In genomic region chr8:83715771-83716170, GRCm38 (mm10) we compare ENCODE assay signal across 8 mouse cellular contexts. TPM values are rescaled to one million over a fixed set of nuclear protein-coding genes. Genes with fewer than 3 reads are reported as not detected.
DNase-seq lines count a peak whose midpoint lies in the region; ATAC-seq and TF ChIP-seq lines count a peak whose summit lies in the region.

No protein-coding gene starts in this region.

- H3K4me1 ChIP-seq in kidney, embryonic 16.5 days (ENCODE audit: insufficient read depth, low read length), result peaks cover 11% of the 10 kb centered on the region
- peaks cover 1% of the 10 kb centered on the region; the same call in 1 of the 2 replicates for H3K4me1 ChIP-seq in bone marrow, adult 2 months (ENCODE audit: control insufficient read depth, insufficient read depth, low read length)
- peaks cover 11% of the 10 kb centered on the region for H3K4me1 ChIP-seq in hindbrain, embryonic 14.5 days (replicated peaks; ENCODE audit: control insufficient read depth, insufficient read depth, low read length)
- H3K4me1 ChIP-seq in midbrain, postnatal 0 days (ENCODE audit: insufficient read depth, low read length), result no peaks in the 10 kb centered on the region

- H3K27me3 ChIP-seq in kidney, embryonic 16.5 days (ENCODE audit: insufficient read depth, low read length), result no peaks in the 10 kb centered on the region
- H3K27me3 ChIP-seq in hindbrain, embryonic 14.5 days (ENCODE audit: control insufficient read depth, insufficient read depth, low read length), result no peaks in the 10 kb centered on the region
- no peaks in the 10 kb centered on the region for H3K27me3 ChIP-seq in midbrain, postnatal 0 days (ENCODE audit: insufficient read depth, low read length)

- peak overlapping the region; percentile 92 for H3K4me2 ChIP-seq in kidney, embryonic 16.5 days (replicated peaks; ENCODE audit: low read depth, low read length)
- peak overlapping the region; percentile 73 for H3K4me2 ChIP-seq in hindbrain, embryonic 14.5 days (replicated peaks)
- H3K4me2 ChIP-seq in midbrain, postnatal 0 days (ENCODE audit: low read depth, low read length, poor library complexity, severe bottlenecking), result peak overlapping the region; percentile 92

- peak overlapping the region; percentile 76 for H3K4me3 ChIP-seq in kidney, embryonic 16.5 days (ENCODE audit: low read length)
- H3K4me3 ChIP-seq in bone marrow, adult 2 months (replicated peaks; ENCODE audit: control insufficient read depth, low read depth, low read length), result peak overlapping the region; percentile 98
- H3K4me3 ChIP-seq in hindbrain, embryonic 14.5 days (replicated peaks; ENCODE audit: low read length), result peak overlapping the region; percentile 72
- H3K4me3 ChIP-seq in midbrain, postnatal 0 days (ENCODE audit: low read depth, low read length), result peak overlapping the region; percentile 70

- peaks cover 12% of the 10 kb centered on the region for H3K36me3 ChIP-seq in kidney, embryonic 16.5 days (ENCODE audit: insufficient read depth, low read length)
- peaks cover 17% of the 10 kb centered on the region for H3K36me3 ChIP-seq in hindbrain, embryonic 14.5 days (replicated peaks; ENCODE audit: control insufficient read depth, insufficient read depth)
- peaks cover 12% of the 10 kb centered on the region for H3K36me3 ChIP-seq in midbrain, postnatal 0 days (ENCODE audit: insufficient read depth, low read length)

- no peak for DNase-seq in kidney, postnatal 25 days
- DNase-seq in hindbrain, embryonic 14.5 days (ENCODE audit: low spot score), result no peak
- no peak for DNase-seq in midbrain, postnatal 0 days (ENCODE audit: low spot score)
- DNase-seq in thymus, adult 18-20 months, result no peak
- DNase-seq in spleen, postnatal 4 days (ENCODE audit: low spot score in 2 of 2), result no peak

- TF ChIP-seq POLR2A in bone marrow, adult 2 months (IDR thresholded peaks at IDR 0.05; ENCODE audit: borderline replicate concordance, control insufficient read depth, low read depth, low read length), result no peak

- under 1% methylated on average over 17 of the region's 17 CpGs for WGBS in kidney, embryonic 16.5 days
- WGBS in bone marrow, adult 2 months, result 0% methylated on average over 17 of the region's 17 CpGs
- under 1% methylated on average over 17 of the region's 17 CpGs for WGBS in hindbrain, embryonic 14.5 days
- under 1% methylated on average over 17 of the region's 17 CpGs for WGBS in midbrain, postnatal 0 days

- H3K27ac ChIP-seq in kidney, embryonic 16.5 days (ENCODE audit: low read length), result peak overlapping the region; percentile 91; the same call in 1 of the 2 replicates
- peak overlapping the region; percentile 93 for H3K27ac ChIP-seq in bone marrow, adult 2 months (ENCODE audit: control insufficient read depth, insufficient read depth, low read depth, low read length, poor library complexity)
- peak overlapping the region; percentile 89 for H3K27ac ChIP-seq in hindbrain, embryonic 14.5 days
- H3K27ac ChIP-seq in midbrain, postnatal 0 days (ENCODE audit: low read depth, low read length), result peak overlapping the region; percentile 94

- peak overlapping the region; percentile 94 for H3K9ac ChIP-seq in kidney, embryonic 16.5 days (replicated peaks; ENCODE audit: low read length)
- peak overlapping the region; percentile 75 for H3K9ac ChIP-seq in hindbrain, embryonic 14.5 days
- peak overlapping the region; percentile 77 for H3K9ac ChIP-seq in midbrain, postnatal 0 days (replicated peaks; ENCODE audit: low read length, poor library complexity, severe bottlenecking)

- no peak for TF ChIP-seq CTCF in bone marrow, adult 2 months (IDR thresholded peaks at IDR 0.05; ENCODE audit: control insufficient read depth, insufficient read depth, low read length)
- TF ChIP-seq CTCF in midbrain, postnatal 0 days (IDR thresholded peaks at IDR 0.05), result no peak

- no peak for ATAC-seq in kidney, embryonic 16.5 days (ENCODE audit: low FRiP score, low TSS enrichment)
- ATAC-seq in hindbrain, embryonic 14.5 days (ENCODE audit: low FRiP score), result no peak
- ATAC-seq in midbrain, postnatal 0 days (ENCODE audit: low FRiP score), result no peak; the same call in 1 of the 2 replicates
- no peak for ATAC-seq in activated CD4-positive, CD25-positive, alpha-beta regulatory T cell, adult 4 months

- no peaks in the 10 kb centered on the region for H3K9me3 ChIP-seq in kidney, embryonic 16.5 days (ENCODE audit: low read length)
- no peaks in the 10 kb centered on the region for H3K9me3 ChIP-seq in hindbrain, embryonic 14.5 days (ENCODE audit: control insufficient read depth, low read length)
- no peaks in the 10 kb centered on the region for H3K9me3 ChIP-seq in midbrain, postnatal 0 days (ENCODE audit: low read length)

RNA-seq across cellular contexts. Expression of gene Ddx39, which starts 0.8 kb away (rescaled TPM):
- polyA plus RNA-seq in kidney, embryonic 16.5 days (2015; fragmentation: Nextera tagmentation; extraction: Ambion mirVana), result 197 and 211 TPM in 2 replicates
- polyA plus RNA-seq in bone marrow, adult 2 months (2011; ENCODE audit: insufficient read depth, insufficient read length, low replicate concordance, missing spikeins), result 74.2 and 81.0 TPM in 2 replicates
- polyA plus RNA-seq in hindbrain, embryonic 14.5 days (2014; fragmentation: Nextera tagmentation; extraction: Ambion mirVana), result 85.6 and 87.4 TPM in 2 replicates
- 38.1 and 47.3 TPM in 2 replicates for total RNA-seq in midbrain, postnatal 0 days (2014; rRNA removed)
- polyA plus RNA-seq in midbrain, postnatal 0 days (2015; fragmentation: Nextera tagmentation; extraction: Ambion mirVana), result 68.2 and 76.6 TPM in 2 replicates
- 100 to 1,000 TPM; 164 to 195 TPM for polyA plus RNA-seq in activated CD4-positive, CD25-positive, alpha-beta regulatory T cell, adult 4 months (2017; shearing (Covaris generic))

RNA-seq across cellular contexts. Expression of gene Pkn1, which starts 16.8 kb away (rescaled TPM):
- polyA plus RNA-seq in kidney, embryonic 16.5 days (2015; fragmentation: Nextera tagmentation; extraction: Ambion mirVana), result 31.3 and 33.6 TPM in 2 replicates
- 44.4 and 94.3 TPM in 2 replicates for polyA plus RNA-seq in bone marrow, adult 2 months (2011; ENCODE audit: insufficient read depth, insufficient read length, low replicate concordance, missing spikeins)
- polyA plus RNA-seq in hindbrain, embryonic 14.5 days (2014; fragmentation: Nextera tagmentation; extraction: Ambion mirVana), result 30.2 and 30.4 TPM in 2 replicates
- total RNA-seq in midbrain, postnatal 0 days (2014; rRNA removed), result 63.9 and 71.2 TPM in 2 replicates
- 21.3 and 21.7 TPM in 2 replicates for polyA plus RNA-seq in midbrain, postnatal 0 days (2015; fragmentation: Nextera tagmentation; extraction: Ambion mirVana)
- 10 to 100 TPM; 13.7 to 26.9 TPM for polyA plus RNA-seq in activated CD4-positive, CD25-positive, alpha-beta regulatory T cell, adult 4 months (2017; shearing (Covaris generic))

RNA-seq across cellular contexts. Expression of gene Adgre5, which starts 25.4 kb away (rescaled TPM):
- 40.7 and 42.5 TPM in 2 replicates for polyA plus RNA-seq in kidney, embryonic 16.5 days (2015; fragmentation: Nextera tagmentation; extraction: Ambion mirVana)
- 25.3 and 79.2 TPM in 2 replicates for polyA plus RNA-seq in bone marrow, adult 2 months (2011; ENCODE audit: insufficient read depth, insufficient read length, low replicate concordance, missing spikeins)
- polyA plus RNA-seq in hindbrain, embryonic 14.5 days (2014; fragmentation: Nextera tagmentation; extraction: Ambion mirVana), result 13.5 and 13.7 TPM in 2 replicates
- 10.4 and 24.3 TPM in 2 replicates for total RNA-seq in midbrain, postnatal 0 days (2014; rRNA removed)
- polyA plus RNA-seq in midbrain, postnatal 0 days (2015; fragmentation: Nextera tagmentation; extraction: Ambion mirVana), result 7.7 and 8.3 TPM in 2 replicates
- 100 to 1,000 TPM; 167 to 170 TPM for polyA plus RNA-seq in activated CD4-positive, CD25-positive, alpha-beta regulatory T cell, adult 4 months (2017; shearing (Covaris generic))

RNA-seq across cellular contexts. Expression of gene Ptger1, which starts 49.3 kb away (rescaled TPM):
- 3.1 and 4.0 TPM in 2 replicates for polyA plus RNA-seq in kidney, embryonic 16.5 days (2015; fragmentation: Nextera tagmentation; extraction: Ambion mirVana)
- 0.41 and 0.57 TPM in 2 replicates for polyA plus RNA-seq in bone marrow, adult 2 months (2011; ENCODE audit: insufficient read depth, insufficient read length, low replicate concordance, missing spikeins)
- 1.8 and 1.9 TPM in 2 replicates for polyA plus RNA-seq in hindbrain, embryonic 14.5 days (2014; fragmentation: Nextera tagmentation; extraction: Ambion mirVana)
- 0.55 and 0.85 TPM in 2 replicates for total RNA-seq in midbrain, postnatal 0 days (2014; rRNA removed)
- 0.27 and 0.36 TPM in 2 replicates for polyA plus RNA-seq in midbrain, postnatal 0 days (2015; fragmentation: Nextera tagmentation; extraction: Ambion mirVana)
- 1 to 10 TPM in 1 of 2 experiments, under 1 TPM in 1; 0.93 to 1.1 TPM for polyA plus RNA-seq in activated CD4-positive, CD25-positive, alpha-beta regulatory T cell, adult 4 months (2017; shearing (Covaris generic))
